Mouse (Mus musculus) lung, postnatal 10 days (tissue): ENCODE data around the gene Arap2.

ENCODE experiments used
- DNase-seq: peaks from one replicate; pipeline ENCODE4 v3.0.0; 2021

Gene Arap2

GRCm38 (mm10) chr5:62765784-62766701 lies at the start of gene Arap2:
Arap2 (minus strand) TSS chr5:62766159.
- DNase-seq: peak; percentile 70

- DNase-seq: no peak
These were observed 49.8 kb upstream of the Arap2 start for GRCm38 (mm10) chr5:62815741-62816140.

GRCm38 (mm10) chr5:62814072-62814414 lies 48.1 kb upstream of the Arap2 start:
- no peak for DNase-seq

- DNase-seq: no peak
These were observed 47.6 kb upstream of the Arap2 start, which contains the start of gene Dthd1 for GRCm38 (mm10) chr5:62813402-62814071. Dthd1 (plus strand) TSS chr5:62813823.

GRCm38 (mm10) chr5:62792776-62793175 lies 26.8 kb upstream of the Arap2 start:
- DNase-seq: no peak

- DNase-seq: no peak
These were observed 25.1 kb upstream of the Arap2 start for GRCm38 (mm10) chr5:62790921-62791564.

- no peak for DNase-seq
These were observed 20.9 kb upstream of the Arap2 start for GRCm38 (mm10) chr5:62786809-62787208.

- no peak for DNase-seq
These were observed 12.7 kb upstream of the Arap2 start for GRCm38 (mm10) chr5:62778682-62779081.

GRCm38 (mm10) chr5:62777804-62778203 lies 11.8 kb upstream of the Arap2 start:
- no peak for DNase-seq

- no peak for DNase-seq
These were observed 6.0 kb upstream of the Arap2 start for GRCm38 (mm10) chr5:62771775-62772599.

- no peak for DNase-seq
These were observed 538 bp downstream of the Arap2 start for GRCm38 (mm10) chr5:62765459-62765783.

GRCm38 (mm10) chr5:62764161-62764560 lies 1.8 kb downstream of the Arap2 start:
- DNase-seq: no peak

- DNase-seq: peak; percentile 14
These were observed 2.9 kb downstream of the Arap2 start for GRCm38 (mm10) chr5:62763046-62763445.

- peak; percentile 58 for DNase-seq
These were observed 3.5 kb downstream of the Arap2 start for GRCm38 (mm10) chr5:62762298-62762960.

GRCm38 (mm10) chr5:62760791-62761504 lies 5.0 kb downstream of the Arap2 start:
- peak; percentile 27 for DNase-seq

GRCm38 (mm10) chr5:62755808-62756527 lies 10.0 kb downstream of the Arap2 start:
- DNase-seq: no peak

GRCm38 (mm10) chr5:62752934-62753333 lies 13.0 kb downstream of the Arap2 start:
- no peak for DNase-seq

GRCm38 (mm10) chr5:62751692-62752091 lies 14.3 kb downstream of the Arap2 start:
- DNase-seq: no peak

GRCm38 (mm10) chr5:62748168-62748567 lies 17.8 kb downstream of the Arap2 start:
- DNase-seq: no peak

- DNase-seq: no peak
These were observed 22.6 kb downstream of the Arap2 start for GRCm38 (mm10) chr5:62743220-62743922.
